Mouse (Mus musculus) midbrain, embryonic 15.5 days (tissue): Measurements from ENCODE around the gene Zfp185. TPM values are rescaled to one million over a fixed set of nuclear protein-coding genes. Genes with fewer than 3 reads are reported as not detected.

Experiments used
- ATAC-seq: fragments of 200-750 bp; cut with Nextera tagmentation; replicated peaks from 2 replicates; pipeline ENCODE4 v1.8.0; 2017; ENCODE audit warnings: moderate TSS enrichment
- H3K27ac ChIP-seq: fragments of 300-500 bp; sonication (generic); 2 replicates; pipeline ENCODE4 v1.5.1; 2015; ENCODE audit warnings: mild to moderate bottlenecking, inconsistent platforms
- H3K27me3 ChIP-seq: fragments of 300-500 bp; sonication (generic); replicated peaks from 2 replicates; pipeline ENCODE4 v1.6.1; 2015; ENCODE audit warnings: inconsistent platforms
- H3K36me3 ChIP-seq: fragments of 300-500 bp; sonication (generic); replicated peaks from 2 replicates; pipeline ENCODE4 v1.6.1; 2015; ENCODE audit warnings: inconsistent platforms
- H3K4me1 ChIP-seq: fragments of 300-500 bp; sonication (generic); 2 replicates; pipeline ENCODE4 v1.6.1; 2015; ENCODE audit warnings: inconsistent platforms
- H3K4me2 ChIP-seq: fragments of 300-500 bp; sonication (generic); 2 replicates; pipeline ENCODE4 v1.6.1; 2015; ENCODE audit warnings: inconsistent platforms, mild to moderate bottlenecking, moderate library complexity
- H3K4me3 ChIP-seq: fragments of 300-500 bp; sonication (generic); 2 replicates; pipeline ENCODE4 v1.5.1; 2015; ENCODE audit warnings: mild to moderate bottlenecking, inconsistent platforms
- H3K9ac ChIP-seq: fragments of 300-500 bp; sonication (generic); 2 replicates; pipeline ENCODE4 v1.6.1; 2015; ENCODE audit warnings: mild to moderate bottlenecking, inconsistent platforms
- H3K9me3 ChIP-seq: fragments of 300-500 bp; sonication (generic); 2 replicates; pipeline ENCODE4 v1.6.1; 2016; ENCODE audit warnings: inconsistent platforms
- WGBS: fragments of 180-500 bp; shearing (Covaris S2); methylation state at CpG from one replicate; pipeline ENCODE4 v1.1.7; 2015; ENCODE audit warnings: mixed read lengths; 5-methylcytosine and 5-hydroxymethylcytosine counted together
- polyA plus RNA-seq: library from polyadenylated mRNA; unstranded; fragments of >200 nt; fragmentation: Nextera tagmentation; extraction: Ambion mirVana; gene quantifications from 2 replicates; pipeline ENCODE4 v1.2.1, GENCODE M21; 2015

The Zfp185 gene
- polyA plus RNA-seq, 1 experiment from 2014 or later, result 1.1 TPM

GRCm38 (mm10) chrX:73003110-73003509 lies 16.0 kb downstream of the Zfp185 start:
- Histone ChIP-seq H3K36me3 (no peaks in the 10 kb centered on the region), H3K9me3 (no peaks in the 10 kb centered on the region), H3K4me1 (no peaks in the 10 kb centered on the region), H3K27me3 (no peaks in the 10 kb centered on the region), H3K4me2 (no peak overlapping the region), H3K9ac (no peak overlapping the region), H3K27ac (no peak overlapping the region), H3K4me3 (no peak overlapping the region)
- 86% methylated on average over 5 of the region's 5 CpGs for WGBS
- ATAC-seq, result no peak

- no peaks in the 10 kb centered on the region for H3K36me3 ChIP-seq
- WGBS, result 72% methylated on average over 4 of the region's 4 CpGs
Observed at GRCm38 (mm10) chrX:73005678-73006077, 18.5 kb downstream of the Zfp185 start.

GRCm38 (mm10) chrX:73007597-73008479 lies 20.7 kb downstream of the Zfp185 start:
- H3K27me3 ChIP-seq, result no peaks in the 10 kb centered on the region
- no peaks in the 10 kb centered on the region for H3K9me3 ChIP-seq
- peak overlapping the region; percentile 25; the same call in 1 of the 2 replicates for H3K9ac ChIP-seq
- H3K27ac ChIP-seq, result peak overlapping the region; percentile 85
- H3K4me3 ChIP-seq, result peak overlapping the region; percentile 33
- WGBS, result 23% methylated on average over 25 of the region's 27 CpGs
- ATAC-seq, result peak; percentile 99
- no peaks in the 10 kb centered on the region for H3K36me3 ChIP-seq
- H3K4me1 ChIP-seq, result no peaks in the 10 kb centered on the region
- H3K4me2 ChIP-seq, result peak overlapping the region; percentile 45

More at GRCm38 (mm10) chrX:73005678-73006077, 18.5 kb downstream of the Zfp185 start:
- Histone ChIP-seq H3K4me3 (no peak overlapping the region), H3K27ac (no peak overlapping the region), H3K4me2 (no peak overlapping the region), H3K9me3 (no peaks in the 10 kb centered on the region), H3K9ac (no peak overlapping the region), H3K27me3 (no peaks in the 10 kb centered on the region), H3K4me1 (no peaks in the 10 kb centered on the region)
- no peak for ATAC-seq

- WGBS, result 55% methylated on average over 4 of the region's 4 CpGs
Observed at GRCm38 (mm10) chrX:73012846-73013245, 25.7 kb downstream of the Zfp185 start.

GRCm38 (mm10) chrX:73037003-73037402 lies 49.9 kb downstream of the Zfp185 start, which contains the start of gene Pnma5:
Gene Pnma5 (minus strand): TSS chrX:73037103.
- Histone ChIP-seq H3K4me1 (no peaks in the 10 kb centered on the region), H3K4me2 (no peak within 1 kb of the TSS), H3K36me3 (no peaks in the 10 kb centered on the region), H3K4me3 (no peak within 1 kb of the TSS), H3K9ac (no peak within 1 kb of the TSS), H3K27me3 (no peaks in the 10 kb centered on the region), H3K9me3 (no peaks in the 10 kb centered on the region), H3K27ac (no peak within 1 kb of the TSS)
- ATAC-seq, result no peak
- WGBS, result 96% methylated on average over 1 of the region's 1 CpGs

More at GRCm38 (mm10) chrX:73012846-73013245, 25.7 kb downstream of the Zfp185 start:
- ATAC-seq, result no peak
- H3K27me3 ChIP-seq, result no peaks in the 10 kb centered on the region
- no peaks in the 10 kb centered on the region for H3K36me3 ChIP-seq
- H3K4me1 ChIP-seq, result no peaks in the 10 kb centered on the region
- no peaks in the 10 kb centered on the region for H3K9me3 ChIP-seq
- H3K9ac ChIP-seq, result no peak overlapping the region
- H3K4me2 ChIP-seq, result no peak overlapping the region
- H3K27ac ChIP-seq, result no peak overlapping the region
- no peak overlapping the region for H3K4me3 ChIP-seq

GRCm38 (mm10) chrX:73038831-73039230 lies 51.7 kb downstream of the Zfp185 start:
- H3K9ac ChIP-seq, result no peak overlapping the region
- H3K4me1 ChIP-seq, result no peaks in the 10 kb centered on the region
- no peak overlapping the region for H3K4me2 ChIP-seq
- H3K9me3 ChIP-seq, result no peaks in the 10 kb centered on the region
- no peaks in the 10 kb centered on the region for H3K27me3 ChIP-seq
- H3K27ac ChIP-seq, result no peak overlapping the region
- no peak overlapping the region for H3K4me3 ChIP-seq
- WGBS, result 74% methylated on average over 8 of the region's 8 CpGs
- H3K36me3 ChIP-seq, result no peaks in the 10 kb centered on the region
- ATAC-seq, result no peak

GRCm38 (mm10) chrX:73039666-73040065 lies 52.5 kb downstream of the Zfp185 start:
- Histone ChIP-seq H3K4me2 (no peak overlapping the region), H3K9me3 (no peaks in the 10 kb centered on the region), H3K36me3 (no peaks in the 10 kb centered on the region), H3K4me3 (no peak overlapping the region), H3K27me3 (no peaks in the 10 kb centered on the region), H3K9ac (no peak overlapping the region), H3K27ac (no peak overlapping the region), H3K4me1 (no peaks in the 10 kb centered on the region)
- ATAC-seq, result no peak
- WGBS, result 84% methylated on average over 12 of the region's 12 CpGs

GRCm38 (mm10) chrX:73053860-73054563 lies 66.9 kb downstream of the Zfp185 start:
- Histone ChIP-seq H3K4me1 (no peaks in the 10 kb centered on the region), H3K27me3 (no peaks in the 10 kb centered on the region), H3K4me2 (peak overlapping the region; percentile 28), H3K36me3 (no peaks in the 10 kb centered on the region), H3K4me3 (no peak overlapping the region), H3K27ac (peak overlapping the region; percentile 69), H3K9ac (no peak overlapping the region), H3K9me3 (no peaks in the 10 kb centered on the region)
- 14% methylated on average over 14 of the region's 14 CpGs for WGBS
- peak; percentile 98 for ATAC-seq

- Histone ChIP-seq H3K9ac (no peak overlapping the region), H3K9me3 (no peaks in the 10 kb centered on the region), H3K4me3 (no peak overlapping the region), H3K27me3 (no peaks in the 10 kb centered on the region), H3K4me2 (no peak overlapping the region), H3K27ac (no peak overlapping the region), H3K36me3 (no peaks in the 10 kb centered on the region), H3K4me1 (no peaks in the 10 kb centered on the region)
- no peak for ATAC-seq
- 87% methylated on average over 1 of the region's 1 CpGs for WGBS
Observed at GRCm38 (mm10) chrX:73061528-73061927, 74.4 kb downstream of the Zfp185 start.

GRCm38 (mm10) chrX:73062323-73062722 lies 75.2 kb downstream of the Zfp185 start:
- Histone ChIP-seq H3K9me3 (no peaks in the 10 kb centered on the region), H3K27me3 (no peaks in the 10 kb centered on the region)
- 50% methylated on average over 5 of the region's 5 CpGs for WGBS

GRCm38 (mm10) chrX:73063512-73064414 lies 76.6 kb downstream of the Zfp185 start:
- 30% methylated on average over 24 of the region's 24 CpGs for WGBS
- no peaks in the 10 kb centered on the region for H3K27me3 ChIP-seq
- ATAC-seq, result peak; percentile 94
- H3K9me3 ChIP-seq, result no peaks in the 10 kb centered on the region
- peak overlapping the region; percentile 68 for H3K4me2 ChIP-seq
- peak overlapping the region; percentile 43 for H3K4me3 ChIP-seq
- no peaks in the 10 kb centered on the region for H3K4me1 ChIP-seq
- peak overlapping the region; percentile 54; the same call in 1 of the 2 replicates for H3K27ac ChIP-seq
- H3K36me3 ChIP-seq, result no peaks in the 10 kb centered on the region
- H3K9ac ChIP-seq, result peak overlapping the region; percentile 55

More at GRCm38 (mm10) chrX:73062323-73062722, 75.2 kb downstream of the Zfp185 start:
- Histone ChIP-seq H3K27ac (no peak overlapping the region), H3K4me1 (no peaks in the 10 kb centered on the region), H3K4me3 (no peak overlapping the region), H3K4me2 (no peak overlapping the region), H3K9ac (no peak overlapping the region), H3K36me3 (no peaks in the 10 kb centered on the region)
- no peak for ATAC-seq
